Mouse (Mus musculus): ENCODE data around the gene Proser3.

- TF ChIP-seq POLR2A (IDR thresholded peaks at IDR 0.05; ENCODE audit: borderline replicate concordance, extremely low read depth, low read depth, low read length) (no peak), CTCF (IDR thresholded peaks at IDR 0.05; ENCODE audit: insufficient read depth, low read length) (no peak)
Observed at GRCm38 (mm10) chr7:30515003-30515760, 36.9 kb downstream of the Proser3 start.

All from lung, adult 2 months (tissue).